Mouse (Mus musculus): ENCODE results near the gene Igf1. TPM values are rescaled to one million over a fixed set of nuclear protein-coding genes. Genes with fewer than 3 reads are reported as not detected.

Igf1 gene
- polyA plus RNA-seq, 1 experiment from 2014 or later = 10.4 TPM

DNA sequence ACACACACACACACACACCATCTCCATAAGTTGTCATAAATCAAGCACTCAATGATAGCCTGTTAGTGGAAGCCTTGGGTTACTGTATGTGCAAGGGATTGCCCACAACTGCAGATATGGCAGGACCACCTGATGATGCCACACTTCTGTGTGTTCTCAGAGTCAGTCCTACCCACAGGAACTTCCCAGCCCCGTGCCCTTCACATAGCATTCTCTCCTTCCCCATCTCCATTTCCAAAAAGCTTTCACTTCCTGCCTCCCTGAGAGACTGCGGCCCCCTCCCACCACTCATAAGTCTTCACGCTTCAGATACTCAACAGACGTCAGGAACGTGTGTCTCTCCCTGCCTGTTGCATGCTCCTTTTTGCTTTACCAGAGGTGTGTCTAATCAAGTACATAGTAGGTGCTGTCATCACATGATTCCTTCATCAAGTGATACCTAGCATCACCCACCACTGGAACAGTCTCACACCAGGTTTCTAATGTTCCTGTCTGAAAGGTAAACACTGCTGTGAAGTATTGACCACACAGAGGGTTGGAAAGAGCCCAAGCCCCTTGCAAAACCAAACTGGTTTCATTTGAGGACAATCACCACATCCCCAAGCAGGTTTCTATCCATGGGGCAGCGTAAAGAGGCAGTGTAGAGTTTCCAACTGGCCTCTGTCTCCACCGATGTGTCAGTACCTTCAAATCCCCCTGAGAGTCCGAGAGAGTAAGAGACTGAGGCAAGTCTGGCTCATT is 680 bp upstream of the Igf1 start:
- H3K4me3 ChIP-seq (replicated peaks; ENCODE audit: low read depth, low read length) = no peak overlapping the region
- 0 out of 2 replicates have a peak overlapping the region, but pooled peaks have one; percentile 12 for H3K4me2 ChIP-seq (ENCODE audit: low read length)
- H3K27ac ChIP-seq (replicated peaks; ENCODE audit: low read depth, low read length) = no peak overlapping the region
- H3K36me3 ChIP-seq (ENCODE audit: control insufficient read depth, insufficient read depth, low read length) = no peaks in the 10 kb centered on the region
- no peak overlapping the region for H3K9ac ChIP-seq (replicated peaks; ENCODE audit: low read length)
- peaks cover 26% of the 10 kb centered on the region for H3K4me1 ChIP-seq (ENCODE audit: control insufficient read depth, insufficient read depth, low read length)
- DNase-seq (no peak), ATAC-seq (ENCODE audit: low FRiP score, low TSS enrichment) (no peak)
- no peaks in the 10 kb centered on the region for H3K9me3 ChIP-seq (ENCODE audit: control insufficient read depth, low read length)
- 54% methylated on average over 8 of the region's 8 CpGs for WGBS
- no peaks in the 10 kb centered on the region for H3K27me3 ChIP-seq (ENCODE audit: control insufficient read depth, insufficient read depth, low read length)

DNA sequence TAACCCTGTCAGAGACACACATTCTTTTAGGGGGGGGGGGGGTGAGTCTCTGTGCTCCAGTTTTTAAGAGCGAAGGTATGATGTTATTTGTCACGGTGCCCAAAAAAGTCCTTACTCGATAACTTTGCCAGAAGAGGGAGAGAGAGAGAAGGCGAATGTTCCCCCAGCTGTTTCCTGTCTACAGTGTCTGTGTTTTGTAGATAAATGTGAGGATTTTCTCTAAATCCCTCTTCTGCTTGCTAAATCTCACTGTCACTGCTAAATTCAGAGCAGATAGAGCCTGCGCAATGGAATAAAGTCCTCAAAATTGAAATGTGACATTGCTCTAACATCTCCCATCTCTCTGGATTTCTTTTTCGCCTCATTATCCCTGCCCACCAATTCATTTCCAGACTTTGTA is 874 bp downstream of the Igf1 start:
- Histone ChIP-seq H3K9ac (replicated peaks; ENCODE audit: low read length) (no peak overlapping the region), H3K4me2 (ENCODE audit: low read length) (peak overlapping the region; percentile 84), H3K4me1 (ENCODE audit: control insufficient read depth, insufficient read depth, low read length) (peaks cover 26% of the 10 kb centered on the region), H3K27me3 (ENCODE audit: control insufficient read depth, insufficient read depth, low read length) (no peaks in the 10 kb centered on the region), H3K9me3 (ENCODE audit: control insufficient read depth, low read length) (no peaks in the 10 kb centered on the region), H3K36me3 (ENCODE audit: control insufficient read depth, insufficient read depth, low read length) (no peaks in the 10 kb centered on the region), H3K27ac (replicated peaks; ENCODE audit: low read depth, low read length) (0 out of 2 replicates have a peak overlapping the region, but pooled peaks have one; percentile 8), H3K4me3 (replicated peaks; ENCODE audit: low read depth, low read length) (no peak overlapping the region)
- peak; percentile 52 for DNase-seq
- WGBS = 39% methylated on average over 6 of the region's 6 CpGs
- ATAC-seq (ENCODE audit: low FRiP score, low TSS enrichment) = no peak

DNA sequence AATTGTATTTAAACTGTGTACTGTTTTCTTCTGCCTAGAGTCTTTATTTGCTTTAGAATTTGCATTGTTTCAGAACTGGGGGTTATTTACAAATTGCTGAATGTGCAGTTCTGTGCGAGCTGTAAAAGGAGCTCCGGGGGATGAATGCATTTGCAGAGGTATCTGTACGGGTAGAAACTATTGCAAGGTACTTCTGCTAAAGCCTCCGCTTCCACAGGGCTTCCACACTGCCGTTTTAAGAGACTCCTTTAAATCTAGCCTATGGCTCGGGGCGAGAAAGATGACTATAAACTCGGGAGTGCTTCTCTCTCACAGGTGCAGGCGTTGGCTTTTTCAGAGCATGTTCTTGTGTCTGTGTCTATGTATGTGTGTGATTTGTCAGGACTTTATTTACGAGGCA is 1.4 kb downstream of the Igf1 start:
- no peak for ATAC-seq (ENCODE audit: low FRiP score, low TSS enrichment)
- H3K9ac ChIP-seq (replicated peaks; ENCODE audit: low read length) = no peak overlapping the region
- 0 out of 2 replicates have a peak overlapping the region, but pooled peaks have one; percentile 8 for H3K27ac ChIP-seq (replicated peaks; ENCODE audit: low read depth, low read length)
- H3K4me2 ChIP-seq (ENCODE audit: low read length) = peak overlapping the region; percentile 84
- H3K36me3 ChIP-seq (ENCODE audit: control insufficient read depth, insufficient read depth, low read length) = no peaks in the 10 kb centered on the region
- 17% methylated on average over 10 of the region's 10 CpGs for WGBS
- H3K4me3 ChIP-seq (replicated peaks; ENCODE audit: low read depth, low read length) = peak overlapping the region; percentile 41
- H3K9me3 ChIP-seq (ENCODE audit: control insufficient read depth, low read length) = no peaks in the 10 kb centered on the region
- H3K27me3 ChIP-seq (ENCODE audit: control insufficient read depth, insufficient read depth, low read length) = no peaks in the 10 kb centered on the region
- DNase-seq = peak; percentile 56
- peaks cover 26% of the 10 kb centered on the region for H3K4me1 ChIP-seq (ENCODE audit: control insufficient read depth, insufficient read depth, low read length)

DNA sequence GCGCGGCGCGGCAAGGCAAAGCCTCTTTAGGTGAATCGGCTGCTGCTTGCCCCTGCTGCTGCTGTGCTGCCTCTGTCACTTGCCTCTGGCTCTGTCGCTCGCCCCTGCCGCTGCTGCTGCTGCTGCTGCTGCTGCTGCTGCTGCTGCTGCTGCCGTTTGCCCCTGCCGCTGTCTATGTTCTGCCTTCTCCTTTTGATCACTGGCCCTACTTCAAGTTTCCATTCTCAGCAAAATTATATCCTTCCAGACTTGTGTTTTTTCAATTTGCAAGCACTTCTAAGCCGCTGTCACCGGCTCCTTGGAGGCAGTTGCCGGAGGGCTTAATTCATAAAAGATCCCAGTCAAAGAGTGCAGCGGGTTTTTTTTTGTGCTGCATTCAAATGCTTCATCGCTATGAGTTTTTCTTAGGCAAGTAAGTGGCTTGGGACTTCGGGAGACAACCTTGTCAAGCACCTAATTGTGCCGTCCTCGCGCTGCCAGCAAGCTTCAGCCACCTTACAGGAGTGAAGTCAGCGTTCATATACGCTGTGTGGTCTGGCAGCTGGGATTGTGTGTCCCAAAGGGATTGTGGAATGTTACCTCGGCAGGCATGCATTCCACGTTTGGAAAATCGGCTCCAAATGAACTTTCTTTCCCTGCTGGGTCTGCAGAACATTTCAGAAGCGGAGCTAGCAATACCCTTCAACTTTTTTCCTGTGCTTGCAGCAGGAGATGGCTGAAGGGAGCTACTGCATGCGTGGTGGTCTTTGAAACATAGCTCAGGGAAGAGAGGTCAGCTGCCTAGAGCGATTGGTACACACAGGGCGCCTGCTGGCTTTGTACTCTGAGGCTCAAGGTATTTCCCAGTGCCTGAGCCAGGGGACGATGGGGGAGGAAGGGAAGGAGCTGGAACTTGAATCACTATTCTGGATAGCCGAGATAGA is 2.4 kb downstream of the Igf1 start:
- H3K4me2 ChIP-seq (ENCODE audit: low read length) = peak overlapping the region; percentile 84
- H3K4me1 ChIP-seq (ENCODE audit: control insufficient read depth, insufficient read depth, low read length) = peaks cover 26% of the 10 kb centered on the region
- DNase-seq = peak; percentile 74
- H3K4me3 ChIP-seq (replicated peaks; ENCODE audit: low read depth, low read length) = peak overlapping the region; percentile 41
- no peaks in the 10 kb centered on the region for H3K9me3 ChIP-seq (ENCODE audit: control insufficient read depth, low read length)
- H3K36me3 ChIP-seq (ENCODE audit: control insufficient read depth, insufficient read depth, low read length) = no peaks in the 10 kb centered on the region
- H3K27me3 ChIP-seq (ENCODE audit: control insufficient read depth, insufficient read depth, low read length) = no peaks in the 10 kb centered on the region
- no peak for ATAC-seq (ENCODE audit: low FRiP score, low TSS enrichment)
- peak overlapping the region; percentile 43 for H3K27ac ChIP-seq (replicated peaks; ENCODE audit: low read depth, low read length)
- H3K9ac ChIP-seq (replicated peaks; ENCODE audit: low read length) = peak overlapping the region; percentile 52
- WGBS = under 1% methylated on average over 30 of the region's 30 CpGs

DNA sequence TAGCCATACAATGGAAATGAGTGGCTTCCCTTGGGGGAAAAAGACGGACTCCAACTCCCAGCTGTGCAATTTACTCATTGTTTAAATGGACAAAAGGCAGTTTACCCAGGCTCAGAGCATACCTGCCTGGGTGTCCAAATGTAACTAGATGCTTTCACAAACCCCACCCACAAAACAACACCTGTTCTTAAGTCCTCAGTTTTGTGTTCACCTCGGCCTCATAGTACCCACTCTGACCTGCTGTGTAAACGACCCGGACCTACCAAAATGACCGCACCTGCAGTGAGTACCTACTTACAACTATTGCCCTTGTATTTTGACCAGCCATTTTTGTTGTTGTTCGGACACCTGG is 3.0 kb downstream of the Igf1 start:
- H3K27me3 ChIP-seq (ENCODE audit: control insufficient read depth, insufficient read depth, low read length) = no peaks in the 10 kb centered on the region
- H3K4me3 ChIP-seq (replicated peaks; ENCODE audit: low read depth, low read length) = peak overlapping the region; percentile 41
- H3K27ac ChIP-seq (replicated peaks; ENCODE audit: low read depth, low read length) = no peak overlapping the region
- ATAC-seq (ENCODE audit: low FRiP score, low TSS enrichment) (no peak), DNase-seq (no peak)
- no peaks in the 10 kb centered on the region for H3K9me3 ChIP-seq (ENCODE audit: control insufficient read depth, low read length)
- H3K4me2 ChIP-seq (ENCODE audit: low read length) = peak overlapping the region; percentile 84
- no peaks in the 10 kb centered on the region for H3K36me3 ChIP-seq (ENCODE audit: control insufficient read depth, insufficient read depth, low read length)
- H3K9ac ChIP-seq (replicated peaks; ENCODE audit: low read length) = peak overlapping the region; percentile 52; the same call in 1 of the 2 replicates
- 65% methylated on average over 6 of the region's 6 CpGs for WGBS
- peaks cover 26% of the 10 kb centered on the region for H3K4me1 ChIP-seq (ENCODE audit: control insufficient read depth, insufficient read depth, low read length)

DNA sequence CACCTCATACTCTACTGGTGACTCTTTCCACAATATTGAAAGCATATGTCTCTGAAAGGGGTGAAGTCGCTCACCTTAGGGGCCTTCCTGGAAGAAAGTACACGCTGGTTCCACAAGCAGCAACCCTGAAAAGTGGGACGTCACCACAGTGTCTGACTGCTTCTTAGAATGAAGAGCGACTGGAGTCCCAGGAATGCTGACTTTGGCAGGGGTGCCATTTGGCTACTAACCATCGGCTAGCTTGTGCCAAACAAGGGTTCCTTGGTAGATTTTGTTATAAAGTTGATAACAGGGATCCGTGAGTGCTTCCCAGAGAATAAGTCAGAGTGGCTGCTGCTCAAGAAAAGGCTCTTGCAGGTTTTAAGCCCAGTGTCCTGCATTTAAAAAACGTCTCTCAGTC is 4.8 kb downstream of the Igf1 start:
- no peak overlapping the region for H3K27ac ChIP-seq (replicated peaks; ENCODE audit: low read depth, low read length)
- ATAC-seq (ENCODE audit: low FRiP score, low TSS enrichment) = no peak
- H3K4me2 ChIP-seq (ENCODE audit: low read length) = no peak overlapping the region
- H3K36me3 ChIP-seq (ENCODE audit: control insufficient read depth, insufficient read depth, low read length) = no peaks in the 10 kb centered on the region
- no peaks in the 10 kb centered on the region for H3K27me3 ChIP-seq (ENCODE audit: control insufficient read depth, insufficient read depth, low read length)
- no peak for DNase-seq
- H3K9ac ChIP-seq (replicated peaks; ENCODE audit: low read length) = no peak overlapping the region
- 81% methylated on average over 7 of the region's 7 CpGs for WGBS
- no peaks in the 10 kb centered on the region for H3K9me3 ChIP-seq (ENCODE audit: control insufficient read depth, low read length)
- no peak overlapping the region for H3K4me3 ChIP-seq (replicated peaks; ENCODE audit: low read depth, low read length)
- peaks cover 22% of the 10 kb centered on the region for H3K4me1 ChIP-seq (ENCODE audit: control insufficient read depth, insufficient read depth, low read length)

DNA sequence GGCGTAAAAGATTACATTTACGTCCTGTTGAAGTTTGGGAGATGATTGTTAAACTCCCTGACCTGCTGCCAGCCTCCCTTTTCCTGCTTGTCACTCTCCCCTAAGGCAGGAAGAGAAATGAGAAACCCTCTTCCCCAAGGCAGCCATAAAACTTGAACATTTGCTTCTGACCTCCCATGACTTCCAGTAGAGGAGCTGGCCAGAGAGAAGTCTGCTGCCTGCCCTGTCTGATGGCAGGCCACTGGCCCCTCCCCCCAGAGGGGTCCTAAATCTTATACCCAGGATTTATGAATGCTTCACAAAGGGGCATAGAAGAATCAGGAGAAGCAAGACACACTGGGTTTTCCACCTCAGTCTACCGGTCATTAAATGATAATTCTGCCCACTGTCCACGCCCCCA is 5.3 kb downstream of the Igf1 start:
- Histone ChIP-seq H3K27ac (replicated peaks; ENCODE audit: low read depth, low read length) (no peak overlapping the region), H3K27me3 (ENCODE audit: control insufficient read depth, insufficient read depth, low read length) (no peaks in the 10 kb centered on the region), H3K9ac (replicated peaks; ENCODE audit: low read length) (no peak overlapping the region), H3K4me3 (replicated peaks; ENCODE audit: low read depth, low read length) (no peak overlapping the region), H3K36me3 (ENCODE audit: control insufficient read depth, insufficient read depth, low read length) (no peaks in the 10 kb centered on the region), H3K9me3 (ENCODE audit: control insufficient read depth, low read length) (no peaks in the 10 kb centered on the region), H3K4me2 (ENCODE audit: low read length) (no peak overlapping the region), H3K4me1 (ENCODE audit: control insufficient read depth, insufficient read depth, low read length) (peaks cover 18% of the 10 kb centered on the region)
- 92% methylated on average over 4 of the region's 4 CpGs for WGBS
- DNase-seq (no peak), ATAC-seq (ENCODE audit: low FRiP score, low TSS enrichment) (no peak)

DNA sequence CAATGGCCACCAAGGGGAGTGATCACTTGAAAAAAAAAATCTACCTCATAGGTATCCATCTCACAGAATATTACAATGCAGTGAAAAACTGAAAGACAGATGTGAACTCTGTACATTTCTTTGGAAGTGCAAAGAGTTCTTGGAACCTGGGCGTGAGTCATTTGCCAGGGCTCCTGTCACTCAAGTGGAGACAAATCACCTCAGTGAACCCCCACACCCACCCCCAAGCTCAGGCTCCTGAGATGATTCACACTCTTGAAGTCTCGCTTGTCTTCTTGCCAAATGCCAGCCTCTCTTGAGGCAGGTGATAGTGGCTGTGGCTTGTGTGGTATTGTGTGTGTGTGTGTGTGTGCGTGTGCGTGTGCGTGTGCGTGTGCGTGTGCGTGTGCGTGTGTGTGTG is 7.6 kb downstream of the Igf1 start:
- Histone ChIP-seq H3K4me2 (ENCODE audit: low read length) (no peak overlapping the region), H3K36me3 (ENCODE audit: control insufficient read depth, insufficient read depth, low read length) (no peaks in the 10 kb centered on the region), H3K9me3 (ENCODE audit: control insufficient read depth, low read length) (no peaks in the 10 kb centered on the region), H3K4me3 (replicated peaks; ENCODE audit: low read depth, low read length) (no peak overlapping the region), H3K4me1 (ENCODE audit: control insufficient read depth, insufficient read depth, low read length) (peaks cover 7% of the 10 kb centered on the region; the same call in 1 of the 2 replicates), H3K27ac (replicated peaks; ENCODE audit: low read depth, low read length) (no peak overlapping the region), H3K27me3 (ENCODE audit: control insufficient read depth, insufficient read depth, low read length) (no peaks in the 10 kb centered on the region), H3K9ac (replicated peaks; ENCODE audit: low read length) (no peak overlapping the region)
- ATAC-seq (ENCODE audit: low FRiP score, low TSS enrichment) (no peak), DNase-seq (no peak)
- 93% methylated on average over 9 of the region's 9 CpGs for WGBS
